Mouse (Mus musculus) heart, postnatal 0 days (tissue): Measurements from ENCODE around the gene Spock1. TPM values are rescaled to one million over a fixed set of nuclear protein-coding genes. Genes with fewer than 3 reads are reported as not detected.

Source experiments
- ATAC-seq: fragments of 200-750 bp; cut with Nextera tagmentation; 2 replicates; pipeline ENCODE4 v1.8.0; 2017; ENCODE audit warnings: low read depth, moderate number of reproducible peaks, moderate library complexity; ENCODE audit not compliant: insufficient read depth
- DNase-seq: peaks from one replicate; pipeline ENCODE4 v3.0.0-alpha.2; 2016; ENCODE audit warnings: low spot score
- H3K27ac ChIP-seq: fragments of 300-500 bp; sonication (generic); 2 replicates; pipeline ENCODE4 v1.5.1; 2014; ENCODE audit warnings: low read depth, mild to moderate bottlenecking
- H3K27me3 ChIP-seq: fragments of 300-500 bp; sonication (generic); 2 replicates; pipeline ENCODE4 v1.6.1; 2014; ENCODE audit warnings: low read length, mixed read lengths; ENCODE audit not compliant: control insufficient read depth, insufficient read depth
- H3K36me3 ChIP-seq: fragments of 300-500 bp; sonication (generic); replicated peaks from 2 replicates; pipeline ENCODE4 v1.6.1; 2014; ENCODE audit warnings: low read length, mixed read lengths; ENCODE audit not compliant: control insufficient read depth, insufficient read depth
- H3K4me1 ChIP-seq: fragments of 300-500 bp; sonication (generic); 2 replicates; pipeline ENCODE4 v1.6.1; 2014; ENCODE audit warnings: antibody characterized with exemption; ENCODE audit not compliant: control insufficient read depth, insufficient read depth
- H3K4me2 ChIP-seq: fragments of 300-500 bp; sonication (generic); 2 replicates; pipeline ENCODE4 v1.6.1; 2014; ENCODE audit warnings: low read depth, mild to moderate bottlenecking, low read length, moderate library complexity
- H3K4me3 ChIP-seq: fragments of 300-500 bp; sonication (generic); 2 replicates; pipeline ENCODE4 v1.5.1; 2014; ENCODE audit warnings: low read depth, low read length
- H3K9ac ChIP-seq: fragments of 300-500 bp; sonication (generic); replicated peaks from 2 replicates; pipeline ENCODE4 v1.6.1; 2014; ENCODE audit warnings: low read depth, low read length, mixed read lengths
- H3K9me3 ChIP-seq: fragments of 300-500 bp; sonication (generic); replicated peaks from 2 replicates; pipeline ENCODE4 v1.6.1; 2016; ENCODE audit warnings: low read length; ENCODE audit not compliant: control insufficient read depth
- CTCF ChIP-seq: IDR thresholded peaks from 2 replicates; pipeline ENCODE4 v1.5.1; 2016; ENCODE audit warnings: antibody characterized with exemption, control low read depth, low read depth
- EP300 ChIP-seq: IDR thresholded peaks from 2 replicates; pipeline ENCODE4 v1.6.1; 2016; ENCODE audit warnings: antibody characterized with exemption, low read depth
- WGBS: fragments of 180-500 bp; shearing (Covaris S2); extraction: QIAGEN DNeasy Blood & Tissue Kit; methylation state at CpG from one replicate; pipeline ENCODE4 v1.1.7; 2014; 5-methylcytosine and 5-hydroxymethylcytosine counted together
- polyA plus RNA-seq: library from polyadenylated mRNA; unstranded; fragments of >200 nt; fragmentation: Nextera tagmentation; extraction: Ambion mirVana; gene quantifications from 2 replicates; pipeline ENCODE4 v1.2.1, GENCODE M21; 2015
- total RNA-seq: library from RNA; depleted of rRNA; stranded (reverse); fragments of >200 nt; gene quantifications from 2 replicates; pipeline ENCODE4 v1.2.3, GENCODE M21; 2014; ENCODE audit warnings: low replicate concordance; rRNA removed

Spock1 gene
- total and polyA plus RNA-seq, 2 experiments from 2014 or later, result 0.20 to 0.23 TPM

- Histone ChIP-seq H3K36me3 (no peaks in the 10 kb centered on the region), H3K27me3 (no peaks in the 10 kb centered on the region), H3K9ac (no peak overlapping the region), H3K9me3 (no peaks in the 10 kb centered on the region), H3K4me3 (no peak overlapping the region), H3K4me1 (no peaks in the 10 kb centered on the region), H3K4me2 (no peak overlapping the region), H3K27ac (no peak overlapping the region)
- no peak for DNase-seq
- WGBS, result 81% methylated on average over 7 of the region's 7 CpGs
- no peak for ATAC-seq
- TF ChIP-seq EP300, result no peak
- TF ChIP-seq CTCF, result no peak
Measured at GRCm38 (mm10) chr13:57402386-57402785, 505.7 kb downstream of the Spock1 start.

GRCm38 (mm10) chr13:57372141-57372700, 535.9 kb downstream of the Spock1 start:
- Histone ChIP-seq H3K36me3 (no peaks in the 10 kb centered on the region), H3K27me3 (no peaks in the 10 kb centered on the region), H3K9ac (no peak overlapping the region), H3K4me2 (no peak overlapping the region), H3K27ac (no peak overlapping the region), H3K4me3 (no peak overlapping the region), H3K9me3 (no peaks in the 10 kb centered on the region), H3K4me1 (no peaks in the 10 kb centered on the region)
- DNase-seq, result no peak
- WGBS, result 83% methylated on average over 14 of the region's 14 CpGs
- no peak for TF ChIP-seq EP300
- no peak for ATAC-seq

Other genes with a start within 250 kb of the Spock1 start
- 5.6 and 6.1 TPM in 2 replicates for gene Klhl3, start 205.3 kb upstream of the Spock1 start, total RNA-seq
- gene Klhl3, start 205.3 kb upstream of the Spock1 start, polyA plus RNA-seq, result 7.4 and 8.3 TPM in 2 replicates
- 99.7 and 100.0 TPM in 2 replicates for gene Hnrnpa0, start 220.2 kb upstream of the Spock1 start, total RNA-seq
- 22.6 and 23.2 TPM in 2 replicates for gene Hnrnpa0, start 220.2 kb upstream of the Spock1 start, polyA plus RNA-seq
- gene Idnk, start 249.3 kb upstream of the Spock1 start, total RNA-seq, result 17.4 and 23.2 TPM in 2 replicates
- 33.3 and 36.3 TPM in 2 replicates for gene Idnk, start 249.3 kb upstream of the Spock1 start, polyA plus RNA-seq